Comparison of ENCODE assay signal across 18 mouse cellular contexts in the genomic region with DNA sequence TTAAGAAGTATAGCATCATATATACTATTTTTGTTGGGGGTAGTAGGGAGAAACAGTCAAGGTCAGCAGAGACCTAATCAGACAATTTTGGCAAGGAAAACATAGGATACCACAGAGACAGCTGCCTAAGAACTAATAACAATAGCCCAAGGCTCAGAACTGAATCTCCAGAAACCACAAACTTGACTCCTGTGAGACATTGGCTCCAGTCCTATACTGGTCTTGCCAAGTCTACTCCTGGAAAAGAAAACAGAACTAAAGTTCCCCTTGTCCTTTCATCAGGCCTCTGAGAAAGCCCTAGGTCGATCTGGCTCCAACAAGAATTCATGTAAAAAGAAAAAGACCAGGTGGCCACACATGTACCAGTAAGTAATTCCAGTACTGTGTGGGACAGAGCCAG.
DNase-seq lines count a peak whose midpoint lies in the region; ATAC-seq and TF ChIP-seq lines count a peak whose summit lies in the region.
"Had no signal": no experiment of that assay in that cellular context is flagged by ENCODE, and none has a peak within 500 bp of the region (broad histone marks: within the 10 kb centered on the region; RNA-seq: fewer than 3 reads in every experiment).

No protein-coding gene starts in this region.

- no peaks in the 10 kb centered on the region for H3K36me3 ChIP-seq in kidney, adult 2 months (ENCODE audit: control insufficient read depth, insufficient read depth, low read length)
- no peaks in the 10 kb centered on the region for H3K36me3 ChIP-seq in C2C12 (ENCODE audit: control insufficient read depth, insufficient read depth)
- H3K36me3 ChIP-seq in midbrain, embryonic 14.5 days (ENCODE audit: control insufficient read depth, insufficient read depth, low read length) = no peaks in the 10 kb centered on the region
- H3K36me3 ChIP-seq: embryonic facial prominence, embryonic 13.5 days; forebrain, embryonic 15.5 days; hindbrain, embryonic 15.5 days; limb, embryonic 12.5 days; midbrain, embryonic 13.5 days had no signal

- H3K27me3 ChIP-seq in kidney, adult 2 months (replicated peaks; ENCODE audit: control insufficient read depth, insufficient read depth, low read length) = no peaks in the 10 kb centered on the region
- no peaks in the 10 kb centered on the region for H3K27me3 ChIP-seq in C2C12 (ENCODE audit: control insufficient read depth, insufficient read depth, insufficient read length)
- no peaks in the 10 kb centered on the region for H3K27me3 ChIP-seq in midbrain, embryonic 14.5 days (ENCODE audit: control insufficient read depth, insufficient read depth, low read length)
- H3K27me3 ChIP-seq: embryonic facial prominence, embryonic 13.5 days; forebrain, embryonic 15.5 days; hindbrain, embryonic 15.5 days; limb, embryonic 12.5 days; midbrain, embryonic 13.5 days; Patski had no signal

- H3ac ChIP-seq in C2C12 (ENCODE audit: control insufficient read depth, insufficient read length, low read depth) = no peak overlapping the region

- TF ChIP-seq CTCF in kidney, adult 2 months (conservative IDR thresholded peaks at IDR 0.05; ENCODE audit: insufficient read depth, insufficient read length, low read depth, low read length) = no peak
- no peak for TF ChIP-seq CTCF in C2C12 (IDR thresholded peaks at IDR 0.05; ENCODE audit: control insufficient read depth, insufficient read depth, insufficient read length)

- no peaks in the 10 kb centered on the region for H3K9me3 ChIP-seq in midbrain, embryonic 14.5 days (ENCODE audit: control insufficient read depth, low read length)
- H3K9me3 ChIP-seq: embryonic facial prominence, embryonic 13.5 days; forebrain, embryonic 15.5 days; hindbrain, embryonic 15.5 days; limb, embryonic 12.5 days; midbrain, embryonic 13.5 days had no signal

- no peak overlapping the region for H3K4me3 ChIP-seq in kidney, adult 2 months (ENCODE audit: insufficient read depth, low read depth, low read length)
- H3K4me3 ChIP-seq in C2C12 (ENCODE audit: insufficient read depth, poor library complexity, severe bottlenecking) = no peak overlapping the region
- no peak overlapping the region for H3K4me3 ChIP-seq in midbrain, embryonic 14.5 days (replicated peaks; ENCODE audit: low read depth, low read length)
- H3K4me3 ChIP-seq: embryonic facial prominence, embryonic 13.5 days; forebrain, embryonic 15.5 days; hindbrain, embryonic 15.5 days; left cerebral cortex, adult 2 months; limb, embryonic 12.5 days; midbrain, embryonic 13.5 days had no signal

- intact Hi-C loops in heart, postnatal 10 days (cut with DNase I) = no loop called here

- DNase-seq in kidney, adult 2 months = peak; percentile 7
- no peak for DNase-seq in kidney, postnatal 14 days
- DNase-seq in NIH3T3 (ENCODE audit: low read depth) = peak; percentile 8
- DNase-seq in heart, postnatal 10 days = peak; percentile 19 to 28
- no peak for DNase-seq in layer of hippocampus, postnatal 10 days (ENCODE audit: low spot score in 2 of 2)
- DNase-seq in midbrain, embryonic 14.5 days = no peak
- DNase-seq: cerebellum, adult 18-20 months; kidney, adult 18-20 months; thymus, adult 2 months had no signal

- H3K79me3 ChIP-seq in C2C12 (ENCODE audit: low read depth) = no peaks in the 10 kb centered on the region

- H3K79me2 ChIP-seq in C2C12 (ENCODE audit: control insufficient read depth, insufficient read depth) = no peaks in the 10 kb centered on the region

- 44% methylated on average over 1 of the region's 1 CpGs for WGBS in kidney, adult 2 months
- WGBS in midbrain, embryonic 14.5 days = 80% methylated on average over 1 of the region's 1 CpGs

- no peak for ATAC-seq in midbrain, embryonic 14.5 days (ENCODE audit: low FRiP score, low TSS enrichment)
- ATAC-seq: forebrain, embryonic 15.5 days; midbrain, embryonic 13.5 days; Patski had no signal

- no peak for TF ChIP-seq POLR2A in kidney, adult 2 months (IDR thresholded peaks at IDR 0.05; ENCODE audit: low read depth, low read length)

- no peaks in the 10 kb centered on the region for H3K4me1 ChIP-seq in kidney, adult 2 months (ENCODE audit: control insufficient read depth, insufficient read depth, low read length)
- H3K4me1 ChIP-seq in midbrain, embryonic 14.5 days (ENCODE audit: control insufficient read depth, insufficient read depth, low read length) = peaks cover 14% of the 10 kb centered on the region

- no peak overlapping the region for H3K4me2 ChIP-seq in midbrain, embryonic 14.5 days (ENCODE audit: low read length)
- H3K4me2 ChIP-seq: embryonic facial prominence, embryonic 13.5 days; forebrain, embryonic 15.5 days; hindbrain, embryonic 15.5 days; limb, embryonic 12.5 days; midbrain, embryonic 13.5 days had no signal

- H3K9ac ChIP-seq in midbrain, embryonic 14.5 days (replicated peaks; ENCODE audit: low read length) = no peak overlapping the region
- H3K9ac ChIP-seq: embryonic facial prominence, embryonic 13.5 days; forebrain, embryonic 15.5 days; hindbrain, embryonic 15.5 days; limb, embryonic 12.5 days; midbrain, embryonic 13.5 days had no signal

- no peak overlapping the region for H3K27ac ChIP-seq in kidney, adult 2 months (ENCODE audit: insufficient read depth, low read depth, low read length)
- H3K27ac ChIP-seq in midbrain, embryonic 14.5 days (replicated peaks; ENCODE audit: low read depth, low read length) = no peak overlapping the region
- H3K27ac ChIP-seq: forebrain, embryonic 15.5 days; hindbrain, embryonic 15.5 days; left cerebral cortex, adult 2 months; limb, embryonic 12.5 days; macrophage; midbrain, embryonic 13.5 days had no signal

TF ChIP-seq in C2C12, 6 proteins besides CTCF, POLR2A, EP300 and RAD21:
- TF ChIP-seq MYOD1 (IDR thresholded peaks at IDR 0.05; ENCODE audit: control insufficient read depth, insufficient read length, low read depth) (peak; percentile 67), MYOG (IDR thresholded peaks at IDR 0.05; ENCODE audit: control insufficient read depth, extremely low read depth, insufficient read length) (no peak)

Comparison
In these comparisons a context has a peak if more than half of its experiments do, and no peak if none do; other contexts are left out.
1. DNase-seq: peak in kidney, adult 2 months (single experiment), NIH3T3 (single experiment) and heart, postnatal 10 days (2 of 2); none in kidney, postnatal 14 days (single experiment), layer of hippocampus, postnatal 10 days (0 of 2) and midbrain, embryonic 14.5 days (single experiment).